Mouse (Mus musculus): ENCODE data around the gene Tmc1.

Tmc1 gene

GRCm38 (mm10) chr19:20953874-20954273 is at the start of gene Tmc1:
Gene Tmc1 (minus strand): TSS chr19:20954202.
- DNase-seq (ENCODE audit: low read depth, low spot score) = no peak

- DNase-seq (ENCODE audit: low read depth, low spot score) = no peak
Measured at GRCm38 (mm10) chr19:21001552-21001951, 47.5 kb upstream of the Tmc1 start.

GRCm38 (mm10) chr19:20979244-20979643 is 25.2 kb upstream of the Tmc1 start:
- DNase-seq (ENCODE audit: low read depth, low spot score) = no peak

- no peak for DNase-seq (ENCODE audit: low read depth, low spot score)
Measured at GRCm38 (mm10) chr19:20978148-20978547, 24.1 kb upstream of the Tmc1 start.

DNA sequence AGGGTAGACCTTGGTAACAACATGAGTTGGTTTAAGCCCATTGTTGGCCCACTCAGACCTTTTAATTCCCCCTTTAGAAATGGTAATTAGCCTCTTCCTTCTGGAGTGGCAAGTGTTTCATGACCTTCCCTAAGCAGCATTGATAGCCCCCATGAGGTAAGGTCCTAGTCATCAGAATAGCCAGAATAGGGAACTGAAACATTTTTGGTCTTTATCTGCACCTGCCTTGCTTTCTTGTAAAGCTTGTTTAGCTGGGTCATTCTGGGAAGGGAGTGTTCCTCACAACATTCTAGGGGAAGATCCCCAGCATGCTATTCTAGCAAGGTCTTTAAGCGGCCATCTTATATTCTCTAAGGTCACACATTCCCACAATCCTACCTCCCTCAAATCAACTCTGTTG is 17.9 kb upstream of the Tmc1 start:
- DNase-seq (ENCODE audit: low read depth, low spot score) = peak; percentile 34

GRCm38 (mm10) chr19:20954815-20955214 is 813 bp upstream of the Tmc1 start:
- DNase-seq (ENCODE audit: low read depth, low spot score) = no peak

GRCm38 (mm10) chr19:20944446-20944845 is 9.6 kb downstream of the Tmc1 start:
- DNase-seq (ENCODE audit: low read depth, low spot score) = peak; percentile 28

- DNase-seq (ENCODE audit: low read depth, low spot score) = peak; percentile 59
Measured at GRCm38 (mm10) chr19:20924282-20924681, 29.7 kb downstream of the Tmc1 start.

DNA sequence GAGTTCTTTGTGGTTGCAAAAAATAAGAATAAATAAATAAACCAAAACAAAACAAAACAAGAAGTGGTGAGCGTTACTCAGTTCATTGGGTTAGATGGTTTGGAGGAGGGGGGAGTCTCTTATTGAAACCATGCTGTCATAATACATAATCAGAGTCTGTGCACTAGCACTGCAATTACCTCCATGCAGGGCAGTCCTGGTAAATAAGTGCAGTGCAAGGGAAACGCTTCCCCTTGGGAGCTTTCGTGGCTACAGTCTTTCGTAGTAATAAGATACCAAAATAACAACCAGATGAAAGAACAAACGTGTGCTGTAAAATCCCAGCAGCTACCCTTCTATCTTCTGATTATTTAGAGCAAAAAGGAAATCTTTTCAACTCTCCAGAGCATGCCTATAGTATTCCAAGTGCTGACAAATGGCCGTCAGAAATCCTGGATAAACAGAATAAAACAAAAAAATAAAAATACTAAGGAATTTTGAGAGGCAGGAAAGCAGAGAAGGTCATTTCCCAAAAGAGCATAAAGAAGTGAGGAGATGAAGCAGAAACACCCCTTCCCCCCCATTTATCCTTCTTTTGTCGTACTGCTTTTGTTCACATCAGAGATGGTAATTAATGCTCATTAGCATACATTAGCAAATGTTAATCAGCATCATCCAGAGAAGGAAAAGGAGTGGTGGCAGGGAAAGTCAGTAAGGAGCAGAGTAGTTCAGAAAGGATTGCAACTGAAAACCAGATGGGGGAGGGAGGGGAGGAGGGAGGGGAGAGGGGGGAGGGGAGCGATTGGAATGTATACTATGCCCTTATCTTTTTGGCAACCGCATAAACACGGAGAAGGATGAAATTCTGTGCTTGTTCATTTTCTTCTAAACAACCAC is 30.4 kb downstream of the Tmc1 start:
- peak; percentile 90 for DNase-seq (ENCODE audit: low read depth, low spot score)

DNA sequence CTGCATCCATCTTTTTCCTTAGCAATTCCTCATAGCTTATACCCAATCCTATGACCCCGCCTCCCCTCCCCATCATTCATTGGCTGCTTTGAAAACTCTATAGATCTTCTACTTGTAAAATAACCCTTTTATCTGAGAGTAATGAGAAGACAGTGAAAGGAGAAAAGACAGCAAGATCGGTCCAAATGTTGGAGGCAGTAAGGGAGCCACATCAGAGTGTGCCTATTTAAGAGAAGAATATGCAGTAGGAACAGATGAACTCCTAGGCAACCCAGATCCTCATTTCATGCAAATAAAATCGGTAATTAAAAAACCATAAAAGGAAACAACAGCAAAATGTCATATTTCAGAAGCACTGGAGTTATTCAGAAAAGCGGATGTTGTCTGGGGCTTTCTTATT is 35.8 kb downstream of the Tmc1 start:
- DNase-seq (ENCODE audit: low read depth, low spot score) = no peak

- DNase-seq (ENCODE audit: low read depth, low spot score) = peak; percentile 27
Measured at GRCm38 (mm10) chr19:20915151-20915550, 38.9 kb downstream of the Tmc1 start.

DNA sequence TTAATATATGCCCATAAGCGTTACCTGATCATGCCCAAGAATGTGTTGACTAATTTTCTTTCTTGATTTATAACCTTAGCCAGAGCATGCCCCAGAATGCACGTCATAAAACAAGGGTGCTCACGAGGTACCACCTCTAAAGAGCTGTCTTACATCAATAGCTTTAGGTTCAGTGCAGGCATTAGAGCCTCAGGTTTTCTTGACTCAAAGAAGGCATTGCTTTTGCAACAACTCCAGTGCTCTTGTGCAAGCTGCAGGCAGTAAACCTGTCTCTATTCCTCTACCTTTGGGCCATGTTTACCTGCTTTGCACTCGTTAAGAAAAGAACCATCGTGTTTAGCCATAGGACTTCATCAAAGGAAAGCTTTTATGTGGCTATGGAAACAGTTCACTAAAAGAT is 43.6 kb downstream of the Tmc1 start:
- no peak for DNase-seq (ENCODE audit: low read depth, low spot score)

DNA sequence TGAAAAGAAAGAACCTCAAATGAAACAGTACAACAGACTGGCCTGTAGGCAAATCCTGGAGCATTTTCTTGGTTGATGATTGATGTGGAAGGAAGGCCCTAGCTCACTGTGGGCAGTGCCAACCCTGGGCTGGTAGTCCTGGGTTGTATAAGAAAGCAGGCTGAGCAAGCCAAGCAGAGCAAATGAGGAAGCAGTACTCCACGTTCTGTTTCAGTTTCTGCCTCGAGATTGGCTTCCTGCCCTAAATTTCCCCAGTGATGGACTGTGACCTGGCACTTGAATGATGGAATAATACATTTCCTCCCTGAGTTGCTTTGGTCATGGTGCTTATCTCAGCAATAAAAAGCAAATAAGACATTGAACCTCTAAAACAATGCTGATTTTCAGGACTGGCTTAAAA is 72.8 kb downstream of the Tmc1 start:
- no peak for DNase-seq (ENCODE audit: low read depth, low spot score)

DNA sequence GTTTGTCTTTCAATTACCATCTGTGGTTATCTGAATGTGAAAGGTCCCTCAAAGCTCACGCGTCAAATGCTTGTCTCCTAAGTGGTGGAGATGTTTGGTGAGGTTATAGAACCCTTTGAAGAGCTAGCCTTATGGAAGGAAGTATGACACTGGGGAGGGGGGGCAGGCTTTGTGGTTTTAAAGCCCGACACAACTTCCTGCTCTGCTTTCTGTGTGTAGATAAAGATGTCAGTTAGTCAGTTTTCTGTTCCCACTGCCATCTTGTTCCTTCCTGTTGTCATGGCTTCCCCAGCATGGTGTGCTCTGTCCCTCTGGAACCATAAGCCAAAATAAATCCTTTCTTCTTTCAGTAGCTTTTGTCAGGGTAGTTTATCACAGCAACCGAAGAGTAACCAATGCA is 78.1 kb downstream of the Tmc1 start:
- no peak for DNase-seq (ENCODE audit: low read depth, low spot score)

GRCm38 (mm10) chr19:20861779-20862178 is 92.2 kb downstream of the Tmc1 start:
- DNase-seq (ENCODE audit: low read depth, low spot score) = no peak

DNA sequence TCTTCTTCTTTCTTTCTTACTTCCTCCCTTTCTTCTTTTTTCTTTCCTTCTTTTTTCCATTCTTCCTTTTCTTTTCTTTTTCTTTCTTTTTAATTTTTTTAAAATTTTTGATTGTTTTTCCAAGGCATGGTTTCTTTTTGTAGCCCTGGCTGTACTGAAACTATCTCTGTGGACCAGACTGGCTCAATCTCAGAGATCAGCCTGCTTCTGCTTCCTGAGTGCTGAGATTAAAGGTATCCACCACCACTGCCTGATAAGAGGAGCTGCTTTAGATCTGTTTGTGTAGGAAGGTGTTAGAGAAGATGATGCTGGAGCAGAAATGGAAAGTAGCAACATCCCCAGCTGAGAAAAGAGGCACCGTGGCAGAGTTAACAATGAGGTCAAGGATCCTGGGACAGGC is 93.7 kb downstream of the Tmc1 start:
- DNase-seq (ENCODE audit: low read depth, low spot score) = no peak

- DNase-seq (ENCODE audit: low read depth, low spot score) = no peak
Measured at GRCm38 (mm10) chr19:20857819-20858218, 96.2 kb downstream of the Tmc1 start.

DNA sequence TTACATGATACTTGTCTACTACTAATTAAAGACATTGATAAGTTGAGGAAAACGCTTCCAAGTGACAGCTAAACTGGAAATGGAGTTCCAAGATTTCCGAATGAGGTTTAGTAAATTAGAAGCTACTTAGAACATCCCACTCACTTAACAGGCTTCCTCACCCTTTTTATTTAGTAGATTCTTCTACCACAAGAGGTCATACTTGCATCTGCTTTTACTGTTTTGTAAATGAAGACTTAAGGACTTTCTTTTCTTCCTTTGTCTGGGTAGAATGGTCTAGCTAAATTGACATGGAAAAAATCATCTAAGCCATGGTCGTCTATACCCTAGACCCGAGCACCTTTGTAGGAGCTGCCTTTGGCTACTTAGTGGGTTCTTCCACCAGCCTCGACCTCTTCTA is 105.1 kb downstream of the Tmc1 start:
- DNase-seq (ENCODE audit: low read depth, low spot score) = peak; percentile 36

GRCm38 (mm10) chr19:20847476-20848073 is 106.4 kb downstream of the Tmc1 start:
- no peak for DNase-seq (ENCODE audit: low read depth, low spot score)

DNA sequence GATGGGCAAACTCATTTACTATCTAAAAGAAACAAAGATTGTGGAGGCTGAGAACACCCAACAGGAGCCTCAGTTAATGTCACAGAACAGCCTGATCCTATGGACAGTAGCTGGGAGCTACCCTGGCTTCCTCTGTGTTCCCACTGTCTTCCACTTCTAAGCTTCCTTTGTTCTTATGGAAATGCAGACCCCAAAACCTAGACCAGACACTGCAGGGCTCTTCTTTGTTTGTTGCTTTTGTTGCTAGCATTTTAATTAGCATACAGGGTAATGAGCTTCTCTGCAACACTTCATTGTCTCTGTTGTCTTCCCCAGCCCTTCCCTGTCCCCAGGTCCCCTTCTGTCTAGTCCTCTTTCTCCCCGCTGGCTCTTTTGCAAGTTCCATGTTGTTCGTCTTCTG is 116.6 kb downstream of the Tmc1 start:
- DNase-seq (ENCODE audit: low read depth, low spot score) = peak; percentile 5

DNA sequence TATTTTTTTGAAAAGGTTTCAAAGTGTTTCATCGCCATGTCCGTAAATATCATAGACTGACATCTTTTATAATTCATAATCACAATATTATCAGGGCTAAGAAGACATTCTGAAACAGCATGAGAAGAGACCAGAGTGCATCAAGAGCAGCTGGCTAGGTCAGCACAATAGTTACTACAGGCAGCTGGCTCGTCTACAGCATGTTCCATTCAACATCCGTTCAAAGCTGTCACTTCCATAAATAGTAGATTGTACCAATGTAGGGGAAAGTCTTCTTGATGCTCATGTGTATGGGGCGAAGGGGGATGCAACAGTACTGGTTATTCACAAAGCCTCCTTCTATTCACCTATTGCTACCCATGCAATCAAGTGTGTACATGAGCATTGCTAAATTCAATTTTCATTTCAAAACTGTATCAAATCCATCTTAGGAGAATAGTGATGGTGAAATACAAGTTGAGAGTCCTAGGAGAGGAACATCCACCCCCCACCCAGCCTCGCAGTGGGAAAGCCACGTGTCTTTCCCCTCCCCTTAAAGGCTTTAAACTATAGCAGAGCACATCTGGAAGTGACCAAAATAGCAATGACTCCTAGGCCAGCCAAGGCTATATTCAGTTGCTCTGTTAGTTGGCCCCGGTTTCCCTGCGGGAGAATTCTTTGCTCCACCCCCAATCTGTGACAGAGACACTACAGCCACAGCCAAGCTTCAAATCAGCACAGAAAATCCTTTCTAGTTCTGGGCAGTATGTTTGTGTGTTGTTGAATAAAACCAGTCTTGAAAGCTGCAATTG is 117.8 kb downstream of the Tmc1 start:
- DNase-seq (ENCODE audit: low read depth, low spot score) = no peak

GRCm38 (mm10) chr19:20834895-20835294 is 119.1 kb downstream of the Tmc1 start:
- no peak for DNase-seq (ENCODE audit: low read depth, low spot score)
